Mouse (Mus musculus) ES-Bruce4 (cell line): Measurements from ENCODE around the gene Nrsn2. TPM values are rescaled to one million over a fixed set of nuclear protein-coding genes. Genes with fewer than 3 reads are reported as not detected.

Source experiments
- H3K27ac ChIP-seq: 2 replicates; pipeline ENCODE4 v1.5.1; 2012; ENCODE audit warnings: low read length, inconsistent platforms; ENCODE audit not compliant: insufficient read depth
- H3K27me3 ChIP-seq: 2 replicates; pipeline ENCODE4 v1.6.1; 2012; ENCODE audit warnings: mild to moderate bottlenecking, low read length, inconsistent platforms; ENCODE audit not compliant: control insufficient read depth, poor library complexity, insufficient read depth, severe bottlenecking
- H3K36me3 ChIP-seq: 2 replicates; pipeline ENCODE4 v1.6.1; 2012; ENCODE audit warnings: inconsistent platforms, mild to moderate bottlenecking, low read length, moderate library complexity; ENCODE audit not compliant: control insufficient read depth, poor library complexity, insufficient read depth, severe bottlenecking
- H3K4me1 ChIP-seq: one replicate; pipeline ENCODE4 v1.8.1; 2011; ENCODE audit warnings: low read length; ENCODE audit not compliant: control insufficient read depth, insufficient read depth
- H3K4me3 ChIP-seq: 2 replicates; pipeline ENCODE4 v1.5.1; 2011; ENCODE audit warnings: low read depth, mild to moderate bottlenecking, low read length
- H3K9ac ChIP-seq: 2 replicates; pipeline ENCODE4 v1.6.1; 2012; ENCODE audit warnings: low read depth, mild to moderate bottlenecking, inconsistent platforms; ENCODE audit not compliant: poor library complexity, severe bottlenecking
- H3K9me3 ChIP-seq: replicated peaks from 2 replicates; pipeline ENCODE4 v1.6.1; 2012; ENCODE audit warnings: mild to moderate bottlenecking, low read length, inconsistent platforms; ENCODE audit not compliant: control insufficient read depth, poor library complexity, insufficient read depth, severe bottlenecking
- CTCF ChIP-seq: IDR thresholded peaks from one replicate; pipeline ENCODE4 v1.8.1; 2011; ENCODE audit warnings: low read depth, low read length
- EP300 ChIP-seq: IDR thresholded peaks from 2 replicates; pipeline ENCODE4 v1.6.1; 2011; ENCODE audit warnings: low read depth, low read length; ENCODE audit not compliant: insufficient read depth
- POLR2A ChIP-seq: IDR thresholded peaks from one replicate; pipeline ENCODE4 v1.8.1; 2011; ENCODE audit warnings: low read length; ENCODE audit not compliant: insufficient read depth
- polyA plus RNA-seq: library from polyadenylated mRNA; stranded (reverse); fragments of >200 nt; gene quantifications from 2 replicates; pipeline ENCODE4 v1.2.4, GENCODE M21; 2011; ENCODE audit warnings: low read depth; ENCODE audit not compliant: missing spikeins, insufficient read depth, insufficient read length

Nrsn2 gene
- polyA plus RNA-seq, 1 experiment = 1.1 TPM

GRCm38 (mm10) chr2:152347722-152348121 lies 28.7 kb downstream of the Nrsn2 start:
- no peaks in the 10 kb centered on the region for H3K9me3 ChIP-seq

GRCm38 (mm10) chr2:152346776-152347465 lies 29.5 kb downstream of the Nrsn2 start:
- H3K27ac ChIP-seq = peak overlapping the region; percentile 42
- no peak for TF ChIP-seq POLR2A
- no peak for TF ChIP-seq CTCF
- no peak for TF ChIP-seq EP300

More at GRCm38 (mm10) chr2:152347722-152348121, 28.7 kb downstream of the Nrsn2 start:
- no peak overlapping the region; the same call in 1 of the 2 replicates for H3K9ac ChIP-seq
- H3K4me3 ChIP-seq = no peak overlapping the region
- no peaks in the 10 kb centered on the region for H3K4me1 ChIP-seq
- TF ChIP-seq CTCF (no peak), EP300 (no peak), POLR2A (no peak)
- H3K27ac ChIP-seq = peak overlapping the region; percentile 42
- H3K27me3 ChIP-seq = no peaks in the 10 kb centered on the region
- H3K36me3 ChIP-seq = no peaks in the 10 kb centered on the region

GRCm38 (mm10) chr2:152345393-152345792 lies 31.0 kb downstream of the Nrsn2 start:
- Histone ChIP-seq H3K9ac (peak overlapping the region; percentile 79), H3K36me3 (no peaks in the 10 kb centered on the region; the same call in 1 of the 2 replicates), H3K4me3 (peak overlapping the region; percentile 51), H3K27ac (peak overlapping the region; percentile 93), H3K9me3 (no peaks in the 10 kb centered on the region), H3K4me1 (no peaks in the 10 kb centered on the region), H3K27me3 (no peaks in the 10 kb centered on the region)
- TF ChIP-seq POLR2A (peak; percentile 63), CTCF (no peak), EP300 (peak; percentile 71)

More at GRCm38 (mm10) chr2:152346776-152347465, 29.5 kb downstream of the Nrsn2 start:
- H3K9ac ChIP-seq = peak overlapping the region; percentile 79
- H3K27me3 ChIP-seq = no peaks in the 10 kb centered on the region
- no peaks in the 10 kb centered on the region; the same call in 1 of the 2 replicates for H3K36me3 ChIP-seq
- H3K9me3 ChIP-seq = no peaks in the 10 kb centered on the region
- no peak overlapping the region for H3K4me3 ChIP-seq
- no peaks in the 10 kb centered on the region for H3K4me1 ChIP-seq

- Histone ChIP-seq H3K9me3 (no peaks in the 10 kb centered on the region), H3K36me3 (no peaks in the 10 kb centered on the region; the same call in 1 of the 2 replicates), H3K4me1 (no peaks in the 10 kb centered on the region), H3K27ac (peak overlapping the region; percentile 93), H3K9ac (peak overlapping the region; percentile 79), H3K4me3 (peak overlapping the region; percentile 63), H3K27me3 (no peaks in the 10 kb centered on the region)
- TF ChIP-seq CTCF (no peak), EP300 (no peak)
These were observed 31.5 kb downstream of the Nrsn2 start for GRCm38 (mm10) chr2:152344909-152345308.

GRCm38 (mm10) chr2:152344361-152344760 lies 32.1 kb downstream of the Nrsn2 start:
- Histone ChIP-seq H3K4me1 (no peaks in the 10 kb centered on the region), H3K27me3 (no peaks in the 10 kb centered on the region), H3K27ac (peak overlapping the region; percentile 93), H3K4me3 (peak overlapping the region; percentile 63), H3K9me3 (no peaks in the 10 kb centered on the region), H3K9ac (peak overlapping the region; percentile 79), H3K36me3 (no peaks in the 10 kb centered on the region; the same call in 1 of the 2 replicates)
- TF ChIP-seq CTCF (no peak), EP300 (no peak), POLR2A (no peak)
